Mouse (Mus musculus) olfactory bulb, adult 2 months (tissue): ENCODE data around the gene Tas1r3. TPM values are rescaled to one million over a fixed set of nuclear protein-coding genes. Genes with fewer than 3 reads are reported as not detected.

Source experiments
- H3K27ac ChIP-seq: fragments of 200-500 bp; 2 replicates; pipeline ENCODE4 v1.5.1; 2012; ENCODE audit warnings: low read depth, low read length; ENCODE audit not compliant: insufficient read depth
- H3K4me1 ChIP-seq: fragments of 200-500 bp; 2 replicates; pipeline ENCODE4 v1.6.1; 2012; ENCODE audit warnings: low read length; ENCODE audit not compliant: control insufficient read depth, insufficient read depth
- H3K4me3 ChIP-seq: fragments of 200-500 bp; 2 replicates; pipeline ENCODE4 v1.5.1; 2012; ENCODE audit warnings: mild to moderate bottlenecking, low read depth, low read length, moderate library complexity; ENCODE audit not compliant: insufficient read depth
- CTCF ChIP-seq: fragments of 200-500 bp; IDR thresholded peaks from 2 replicates; pipeline ENCODE4 v1.5.1; 2012; ENCODE audit warnings: low read depth, mild to moderate bottlenecking, low read length, moderate library complexity; ENCODE audit not compliant: insufficient read depth
- POLR2A ChIP-seq: fragments of 200-500 bp; IDR thresholded peaks from 2 replicates; pipeline ENCODE4 v1.6.1; 2012; ENCODE audit warnings: mild to moderate bottlenecking, low read depth, low read length, moderate library complexity; ENCODE audit not compliant: insufficient read depth
- WGBS: fragments of 180-500 bp; shearing (Covaris S2); methylation state at CpG from one replicate; pipeline ENCODE4 v1.1.7; 2018; 5-methylcytosine and 5-hydroxymethylcytosine counted together
- polyA plus RNA-seq: library from polyadenylated mRNA; stranded (reverse); fragments of >200 nt; gene quantifications from 2 replicates; pipeline ENCODE4 v1.2.4, GENCODE M21; 2012; ENCODE audit warnings: low replicate concordance; ENCODE audit not compliant: missing spikeins, insufficient read depth, insufficient read length

The Tas1r3 gene
- polyA plus RNA-seq, 1 experiment = not detected

DNA sequence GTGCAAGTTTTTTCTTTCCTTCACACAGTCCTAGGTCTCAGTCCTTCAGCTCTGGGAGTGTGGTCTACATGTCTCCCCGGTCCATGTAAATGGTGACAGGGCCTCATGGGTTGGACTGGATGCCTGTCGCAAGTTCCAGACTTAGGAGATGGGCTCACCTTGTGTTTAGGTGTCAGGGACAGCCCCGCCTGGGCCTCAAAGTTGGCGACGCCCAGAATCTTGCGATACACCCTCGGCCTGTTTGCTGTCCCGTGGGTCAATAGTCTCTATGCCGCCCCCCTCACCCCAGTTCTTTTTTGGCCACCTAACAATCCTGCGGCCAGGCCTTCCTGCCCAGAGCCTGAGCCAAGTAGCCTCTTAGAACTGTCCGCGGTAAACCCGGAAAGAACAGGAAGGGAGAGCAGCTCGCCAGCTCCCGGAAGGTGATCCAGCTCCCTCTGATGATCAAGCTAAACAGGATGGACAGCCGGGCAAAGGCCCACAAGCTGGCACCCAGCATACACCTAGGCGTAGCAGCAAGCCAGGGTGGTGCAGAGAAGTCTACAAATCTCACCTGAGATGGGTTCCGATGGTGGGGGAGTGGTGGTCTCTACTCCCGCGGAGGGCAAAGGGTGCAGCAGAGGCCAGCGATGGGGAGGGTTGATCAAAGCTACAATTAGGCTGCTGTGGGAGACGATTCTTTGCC lies 5.6 kb upstream of the Tas1r3 start:
- TF ChIP-seq POLR2A = no peak
- TF ChIP-seq CTCF = no peak
- Histone ChIP-seq H3K4me1 (peaks cover 15% of the 10 kb centered on the region), H3K27ac (no peak overlapping the region), H3K4me3 (peak overlapping the region; percentile 78)
- 11% methylated on average over 22 of the region's 22 CpGs for WGBS

DNA sequence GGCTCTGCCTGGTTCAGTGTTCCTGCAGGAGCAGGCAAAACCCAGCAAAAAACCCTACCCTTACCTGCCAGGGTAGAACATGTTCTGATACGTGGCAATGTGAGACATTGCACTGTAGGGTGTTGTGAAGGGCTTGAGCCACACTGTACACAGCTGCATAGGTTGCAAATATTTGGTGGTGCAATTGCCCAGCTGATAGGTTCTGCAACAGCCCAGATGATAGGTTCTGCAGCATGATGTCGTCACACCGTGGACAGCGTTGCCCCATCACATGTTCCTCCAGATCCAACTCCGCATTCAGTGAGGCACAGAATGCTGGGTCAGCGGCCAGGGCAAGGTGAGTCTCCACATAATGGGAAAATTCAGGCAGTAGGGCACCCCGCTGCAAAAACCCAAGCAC lies 1.4 kb downstream of the Tas1r3 start:
- WGBS = 91% methylated on average over 7 of the region's 7 CpGs
- H3K27ac ChIP-seq = no peak overlapping the region
- H3K4me1 ChIP-seq = peaks cover 5% of the 10 kb centered on the region; the same call in 1 of the 2 replicates
- TF ChIP-seq CTCF (no peak), POLR2A (no peak)
- H3K4me3 ChIP-seq = no peak overlapping the region

GRCm38 (mm10) chr4:155859318-155859717 lies 3.8 kb downstream of the Tas1r3 start:
- WGBS = 37% methylated on average over 13 of the region's 13 CpGs
- Histone ChIP-seq H3K27ac (no peak overlapping the region), H3K4me3 (no peak overlapping the region), H3K4me1 (peaks cover 5% of the 10 kb centered on the region; the same call in 1 of the 2 replicates)
- TF ChIP-seq CTCF = no peak
- no peak for TF ChIP-seq POLR2A

- 38% methylated on average over 3 of the region's 3 CpGs for WGBS
- Histone ChIP-seq H3K4me1 (0 out of 2 replicates have a peak, but pooled peaks cover 4% of the 10 kb centered on the region), H3K4me3 (no peak overlapping the region), H3K27ac (no peak overlapping the region)
- TF ChIP-seq POLR2A = no peak
- TF ChIP-seq CTCF = no peak
Measured at GRCm38 (mm10) chr4:155856881-155857280, 6.3 kb downstream of the Tas1r3 start.

- no peak overlapping the region for H3K4me3 ChIP-seq
- H3K27ac ChIP-seq = no peak overlapping the region
- TF ChIP-seq CTCF (no peak), POLR2A (no peak)
- H3K4me1 ChIP-seq = 0 out of 2 replicates have a peak, but pooled peaks cover 12% of the 10 kb centered on the region
- WGBS = 92% methylated on average over 12 of the region's 12 CpGs
Measured at GRCm38 (mm10) chr4:155856071-155856470, 7.1 kb downstream of the Tas1r3 start.

DNA sequence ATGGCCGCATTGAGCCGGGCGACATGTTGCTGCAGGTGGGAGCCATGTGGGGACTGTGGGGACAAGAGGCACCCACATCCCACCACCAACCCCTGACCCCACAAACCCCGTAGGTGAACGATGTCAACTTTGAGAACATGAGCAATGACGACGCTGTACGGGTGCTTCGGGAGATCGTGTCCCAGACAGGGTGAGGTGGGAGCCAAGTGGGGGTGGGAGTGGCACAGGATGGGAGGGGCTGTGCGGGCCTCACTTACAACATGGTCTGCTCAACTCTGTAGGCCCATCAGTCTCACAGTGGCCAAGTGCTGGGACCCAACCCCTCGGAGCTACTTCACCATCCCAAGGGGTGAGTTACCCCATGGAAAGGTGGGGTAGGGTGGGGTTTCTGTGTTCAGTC lies 8.2 kb downstream of the Tas1r3 start:
- H3K4me3 ChIP-seq = no peak overlapping the region
- no peak for TF ChIP-seq POLR2A
- TF ChIP-seq CTCF = no peak
- H3K27ac ChIP-seq = no peak overlapping the region
- 0 out of 2 replicates have a peak, but pooled peaks cover 13% of the 10 kb centered on the region for H3K4me1 ChIP-seq
- 96% methylated on average over 12 of the region's 12 CpGs for WGBS

DNA sequence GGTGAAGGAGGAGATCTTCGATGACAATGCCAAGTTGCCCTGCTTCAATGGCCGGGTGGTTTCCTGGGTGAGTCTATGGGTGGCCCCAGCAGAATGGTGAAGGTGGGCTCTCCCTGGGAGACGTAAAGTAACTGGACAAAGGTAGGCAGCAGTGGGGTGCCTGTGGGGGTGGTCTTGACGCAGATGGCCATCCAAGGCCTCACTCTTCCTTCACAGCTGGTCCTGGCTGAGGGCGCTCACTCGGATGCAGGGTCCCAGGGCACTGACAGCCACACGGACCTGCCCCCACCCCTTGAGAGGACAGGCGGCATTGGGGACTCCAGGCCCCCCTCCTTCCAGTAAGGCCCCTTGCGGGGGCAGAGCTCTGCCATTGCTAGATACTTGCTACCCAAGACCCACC lies 9.7 kb downstream of the Tas1r3 start:
- Histone ChIP-seq H3K27ac (no peak overlapping the region), H3K4me1 (peaks cover 19% of the 10 kb centered on the region), H3K4me3 (no peak overlapping the region)
- 90% methylated on average over 9 of the region's 9 CpGs for WGBS
- TF ChIP-seq CTCF = no peak

DNA sequence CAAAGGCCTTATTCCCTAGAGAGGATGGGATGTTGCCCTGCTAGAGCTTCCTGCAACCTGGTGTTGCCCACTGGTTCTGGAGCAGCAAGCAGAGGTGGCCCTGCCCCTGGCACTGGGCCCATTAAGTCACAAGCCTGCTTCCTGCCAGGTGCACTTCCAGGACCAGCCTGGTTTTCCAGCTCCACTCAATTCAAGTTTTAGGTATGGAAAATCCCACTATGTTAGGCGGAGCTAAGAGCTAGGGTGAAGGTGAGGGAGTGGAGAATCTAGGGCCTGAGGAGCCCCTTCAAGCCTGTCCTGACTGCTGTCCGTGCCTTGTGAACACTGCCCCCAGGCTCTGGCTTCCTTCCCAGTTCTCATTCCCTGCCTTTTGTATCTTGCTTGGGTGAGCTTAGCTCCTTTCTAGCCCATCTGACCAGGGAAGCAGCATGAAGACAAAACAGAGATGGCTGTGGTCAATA lies 11.2 kb downstream of the Tas1r3 start:
- peaks cover 26% of the 10 kb centered on the region for H3K4me1 ChIP-seq
- no peak overlapping the region for H3K27ac ChIP-seq
- TF ChIP-seq POLR2A = no peak
- no peak for TF ChIP-seq CTCF
- no peak overlapping the region for H3K4me3 ChIP-seq
- 68% methylated on average over 2 of the region's 2 CpGs for WGBS

DNA sequence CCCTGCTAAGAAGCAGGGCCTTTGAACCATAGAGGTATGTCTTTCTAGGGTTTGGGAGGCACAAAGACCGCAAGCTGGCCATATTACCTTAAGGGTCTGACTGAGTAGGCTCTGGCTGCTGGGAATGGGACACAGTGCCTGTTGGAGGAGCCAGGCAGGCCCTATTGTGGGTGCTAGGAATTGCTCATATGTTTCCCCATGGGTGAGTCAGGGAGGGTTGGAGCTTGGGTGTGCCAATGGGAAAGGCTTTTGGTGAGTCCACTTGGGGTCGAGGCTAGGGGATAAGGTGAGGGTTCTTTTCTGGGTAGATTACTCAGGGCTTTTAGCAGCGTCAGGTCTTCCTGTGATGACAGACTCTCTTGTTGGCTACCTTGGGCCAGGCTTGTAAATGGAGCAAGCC lies 11.8 kb downstream of the Tas1r3 start:
- TF ChIP-seq POLR2A (no peak), CTCF (no peak)
- no peak overlapping the region for H3K27ac ChIP-seq
- no peak overlapping the region for H3K4me3 ChIP-seq
- H3K4me1 ChIP-seq = peaks cover 30% of the 10 kb centered on the region
- WGBS = 86% methylated on average over 3 of the region's 3 CpGs
